In the genomic region with DNA sequence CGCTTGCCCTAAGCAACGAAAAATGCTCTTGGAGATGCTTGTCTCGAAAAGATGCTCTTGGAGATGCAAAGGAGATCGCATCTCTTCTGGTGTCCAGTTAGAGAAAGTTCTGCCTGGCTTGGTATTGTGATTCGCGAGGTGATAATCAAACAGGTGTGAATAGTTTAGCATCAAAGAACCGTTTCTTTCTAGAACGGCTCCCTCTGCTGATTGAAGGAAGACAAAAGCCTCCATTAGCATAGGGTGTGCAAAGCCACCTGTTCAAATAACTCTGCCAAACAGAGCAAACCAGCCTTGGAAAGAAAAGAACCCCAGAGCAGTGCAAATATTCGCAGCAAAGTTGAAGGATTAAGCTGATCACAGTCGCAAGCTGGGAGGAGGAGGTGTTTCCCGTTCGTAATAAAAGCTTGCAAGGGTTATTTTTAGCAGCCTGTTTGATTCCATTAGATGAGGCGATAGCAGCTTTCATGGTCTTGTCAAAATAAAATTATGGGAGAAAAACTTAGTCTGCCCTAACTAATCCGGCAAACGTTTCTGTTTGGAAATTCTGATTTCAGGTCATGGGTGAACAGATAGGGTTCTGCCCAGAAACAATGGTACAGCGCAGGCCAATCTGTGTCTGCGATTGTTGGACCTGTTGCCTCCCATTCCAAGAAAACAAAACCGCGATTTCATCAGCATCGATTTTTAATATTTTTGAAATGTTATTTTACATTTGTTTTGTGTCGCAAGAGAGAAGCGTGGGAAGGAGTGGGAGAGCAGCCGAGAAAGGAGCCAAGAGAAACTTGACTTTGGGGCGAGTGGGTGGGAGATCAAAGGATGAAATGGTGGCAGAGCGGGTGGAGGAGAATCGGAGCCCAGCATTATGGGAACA, we compare ENCODE assay signal across 8 mouse cellular contexts.
DNase-seq lines count a peak whose midpoint lies in the region; ATAC-seq and TF ChIP-seq lines count a peak whose summit lies in the region.

No protein-coding gene starts in this region.

- no peak for TF ChIP-seq CTCF in kidney, adult 2 months (conservative IDR thresholded peaks at IDR 0.05; ENCODE audit: insufficient read depth, insufficient read length, low read depth, low read length)

- peak; percentile 2 for DNase-seq in kidney, adult 2 months
- DNase-seq in kidney, postnatal 10 days, result no peak
- peak; percentile 85 for DNase-seq in R1 (ENCODE audit: low read depth, low spot score)
- DNase-seq in right cerebral cortex, adult 18-20 months, result no peak
- DNase-seq in gastrocnemius, adult 18-20 months (ENCODE audit: low spot score), result no peak

- H3K4me1 ChIP-seq in kidney, adult 2 months (ENCODE audit: control insufficient read depth, insufficient read depth, low read length), result no peaks in the 10 kb centered on the region
- peaks cover 19% of the 10 kb centered on the region for H3K4me1 ChIP-seq in forebrain, embryonic 16.5 days (replicated peaks; ENCODE audit: control insufficient read depth, insufficient read depth, low read length)
- H3K4me1 ChIP-seq in limb, embryonic 13.5 days, result peaks cover 18% of the 10 kb centered on the region

- 18% methylated on average over 26 of the region's 26 CpGs for WGBS in kidney, adult 2 months
- 10% methylated on average over 26 of the region's 26 CpGs for WGBS in forebrain, embryonic 16.5 days
- WGBS in limb, embryonic 13.5 days, result 13% methylated on average over 26 of the region's 26 CpGs

- peak overlapping the region; percentile 94 for H3K4me2 ChIP-seq in forebrain, embryonic 16.5 days (ENCODE audit: low read length)
- H3K4me2 ChIP-seq in limb, embryonic 13.5 days (replicated peaks), result peak overlapping the region; percentile 98

- ATAC-seq in forebrain, embryonic 16.5 days, result peak; percentile 75
- no peak; the same call in 1 of the 2 replicates for ATAC-seq in limb, embryonic 13.5 days (ENCODE audit: low FRiP score, low read depth)
- ATAC-seq in megakaryocyte-erythroid progenitor cell, adult 5-6 weeks (replicated peaks; ENCODE audit: low FRiP score, low TSS enrichment, poor library complexity, severe bottlenecking), result no peak

- H3K36me3 ChIP-seq in kidney, adult 2 months (ENCODE audit: control insufficient read depth, insufficient read depth, low read length), result no peaks in the 10 kb centered on the region
- H3K36me3 ChIP-seq in forebrain, embryonic 16.5 days (ENCODE audit: control insufficient read depth, insufficient read depth), result no peaks in the 10 kb centered on the region
- H3K36me3 ChIP-seq in limb, embryonic 13.5 days, result no peaks in the 10 kb centered on the region

- no peaks in the 10 kb centered on the region; the same call in 1 of the 2 replicates for H3K27me3 ChIP-seq in kidney, adult 2 months (replicated peaks; ENCODE audit: control insufficient read depth, insufficient read depth, low read length)
- no peaks in the 10 kb centered on the region; the same call in 1 of the 2 replicates for H3K27me3 ChIP-seq in forebrain, embryonic 16.5 days (replicated peaks; ENCODE audit: control insufficient read depth, insufficient read depth, low read length)
- peaks cover 59% of the 10 kb centered on the region for H3K27me3 ChIP-seq in limb, embryonic 13.5 days

- 0 out of 2 replicates have a peak, but pooled peaks cover 3% of the 10 kb centered on the region for H3K9me3 ChIP-seq in forebrain, embryonic 16.5 days (ENCODE audit: control insufficient read depth, low read length)
- H3K9me3 ChIP-seq in limb, embryonic 13.5 days, result peaks cover 4% of the 10 kb centered on the region; the same call in 1 of the 2 replicates

- H3K27ac ChIP-seq in kidney, adult 2 months (ENCODE audit: insufficient read depth, low read depth, low read length), result no peak overlapping the region
- H3K27ac ChIP-seq in forebrain, embryonic 16.5 days (ENCODE audit: low read length), result no peak overlapping the region
- H3K27ac ChIP-seq in limb, embryonic 13.5 days, result no peak overlapping the region

- peak overlapping the region; percentile 51 for H3K9ac ChIP-seq in forebrain, embryonic 16.5 days (replicated peaks; ENCODE audit: low read depth, low read length)
- H3K9ac ChIP-seq in limb, embryonic 13.5 days, result peak overlapping the region; percentile 67; the same call in 1 of the 2 replicates

- no peak overlapping the region for H3K4me3 ChIP-seq in kidney, adult 2 months (ENCODE audit: insufficient read depth, low read depth, low read length)
- peak overlapping the region; percentile 55 for H3K4me3 ChIP-seq in forebrain, embryonic 16.5 days (replicated peaks; ENCODE audit: low read length)
- H3K4me3 ChIP-seq in limb, embryonic 13.5 days, result peak overlapping the region; percentile 62

- no peak for TF ChIP-seq POLR2A in kidney, adult 2 months (IDR thresholded peaks at IDR 0.05; ENCODE audit: low read depth, low read length)

Comparison
In these comparisons a context has a peak if more than half of its experiments do, and no peak if none do; other contexts are left out.
1. DNase-seq: peak in kidney, adult 2 months (single experiment) and R1 (single experiment); none in kidney, postnatal 10 days (single experiment), right cerebral cortex, adult 18-20 months (single experiment) and gastrocnemius, adult 18-20 months (single experiment).